Mouse (Mus musculus) central nervous system, embryonic 18 days (tissue): Measurements from ENCODE around the gene Col4a4. TPM values are rescaled to one million over a fixed set of nuclear protein-coding genes. Genes with fewer than 3 reads are reported as not detected.

Source experiments
- polyA plus RNA-seq: library from polyadenylated mRNA; depleted of rRNA; stranded (reverse); fragments of >200 nt; gene quantifications from 2 replicates; pipeline ENCODE4 v1.2.3, GENCODE M21; 2012; rRNA removed

Col4a4 gene
- polyA plus RNA-seq = 0.44 and 0.52 TPM in 2 replicates

DNA sequence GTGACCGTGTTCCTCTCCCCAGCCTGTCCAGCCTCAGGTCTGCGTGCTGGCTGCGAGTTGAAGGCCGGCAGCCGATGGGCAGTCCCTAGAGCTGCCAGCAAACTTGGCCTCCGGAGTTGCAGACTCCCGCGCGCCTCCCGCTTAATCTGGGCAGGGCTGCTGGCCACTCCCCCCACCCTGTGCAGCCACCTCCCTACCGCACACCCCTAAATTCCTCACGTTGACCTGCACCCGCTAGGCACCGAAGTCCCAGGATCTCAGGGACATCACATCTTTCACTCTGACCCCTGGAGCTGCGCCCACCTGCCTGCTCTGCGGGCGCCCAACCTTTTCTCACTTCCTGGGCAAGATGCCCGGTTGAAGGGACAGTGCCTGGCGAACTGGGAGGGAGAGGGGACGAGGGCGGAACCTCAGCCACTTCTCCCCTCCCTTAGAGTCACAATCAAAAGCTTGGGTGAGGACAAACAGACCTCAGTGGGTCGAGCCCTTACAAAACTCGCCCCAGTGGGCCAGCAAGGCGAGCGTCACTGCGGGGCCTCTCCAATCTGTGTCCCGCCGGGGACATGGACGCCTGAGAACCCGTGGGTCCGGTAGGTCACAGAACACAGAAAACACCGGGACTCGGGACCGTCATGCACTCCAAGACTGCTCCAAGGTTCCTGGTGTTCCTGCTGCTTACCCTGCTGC is at the start of gene Col4a4, which contains the start of gene Col4a3:
Gene Col4a4, minus strand, starts transcription at position 137 of the 687 bp plus-strand sequence.
Gene Col4a3, plus strand, starts transcription at position 209 of the 687 bp plus-strand sequence.

Other genes with a start within 250 kb of the Col4a4 start
- gene Col4a3, start 72 bp upstream of the Col4a4 start, polyA plus RNA-seq = 0.26 and 0.32 TPM in 2 replicates
- gene Mff, start 138.0 kb upstream of the Col4a4 start, polyA plus RNA-seq = 379 and 394 TPM in 2 replicates
- not detected in 2 replicates for gene Tm4sf20, start 181.6 kb upstream of the Col4a4 start, polyA plus RNA-seq
- not detected in 2 replicates for gene Gm47791, start 184.4 kb upstream of the Col4a4 start, polyA plus RNA-seq